Mouse (Mus musculus): ENCODE data around the gene Klhl26.
"Not testable (repeated sequence)": the region's sequence is repeated elsewhere in the genome, so short reads cannot be mapped to it uniquely, and the experiment has no call there.

Gene Klhl26

DNA sequence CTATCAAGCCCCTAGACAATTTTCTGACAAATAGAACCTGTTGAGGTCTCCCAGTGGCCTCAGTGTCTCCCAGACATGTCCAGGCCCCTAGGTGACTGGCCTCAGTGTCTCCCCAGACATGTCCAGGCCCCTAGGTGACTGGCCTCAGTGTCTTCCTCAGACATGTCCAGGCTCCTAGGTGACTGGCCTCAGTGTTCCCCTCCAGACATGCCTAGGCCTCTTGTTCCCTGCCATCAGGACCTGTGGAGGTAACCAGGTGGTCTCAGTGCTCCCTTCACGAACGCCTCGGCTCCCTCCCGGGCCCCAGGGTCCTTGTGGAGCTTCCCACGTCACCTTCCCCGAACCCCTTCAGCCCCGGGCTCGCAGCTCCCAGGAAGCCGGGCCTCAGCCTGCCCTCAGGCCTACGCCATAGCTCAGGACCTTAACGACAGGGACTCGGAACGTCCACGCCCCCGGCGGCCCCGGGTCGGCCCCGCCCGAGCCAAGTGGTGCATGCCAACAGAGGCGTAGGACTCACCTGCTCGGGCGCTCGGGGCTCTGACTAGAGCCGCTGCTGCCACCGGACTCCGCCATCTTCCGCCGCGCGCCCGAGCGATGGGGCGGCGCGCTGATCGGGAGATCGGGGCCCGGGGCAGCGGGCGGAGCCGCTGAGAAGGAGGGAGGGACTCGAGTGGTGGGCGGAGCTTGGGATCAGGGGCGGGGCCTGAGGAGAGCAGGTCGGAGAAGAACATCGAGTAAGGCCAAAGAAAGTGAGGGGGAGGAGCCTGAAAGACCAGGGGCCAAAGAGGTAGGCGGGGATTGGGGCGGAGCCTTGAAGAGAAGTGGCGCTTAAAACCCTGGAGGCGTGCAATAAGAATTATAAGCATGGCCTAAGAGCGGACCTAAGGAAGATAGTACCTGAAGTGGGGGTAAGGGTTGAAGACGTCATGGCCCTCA is at the start of gene Klhl26:
Klhl26 (minus strand) TSS at position 636 of the 936 bp plus-strand sequence.
- peak; percentile 98 for DNase-seq

DNA sequence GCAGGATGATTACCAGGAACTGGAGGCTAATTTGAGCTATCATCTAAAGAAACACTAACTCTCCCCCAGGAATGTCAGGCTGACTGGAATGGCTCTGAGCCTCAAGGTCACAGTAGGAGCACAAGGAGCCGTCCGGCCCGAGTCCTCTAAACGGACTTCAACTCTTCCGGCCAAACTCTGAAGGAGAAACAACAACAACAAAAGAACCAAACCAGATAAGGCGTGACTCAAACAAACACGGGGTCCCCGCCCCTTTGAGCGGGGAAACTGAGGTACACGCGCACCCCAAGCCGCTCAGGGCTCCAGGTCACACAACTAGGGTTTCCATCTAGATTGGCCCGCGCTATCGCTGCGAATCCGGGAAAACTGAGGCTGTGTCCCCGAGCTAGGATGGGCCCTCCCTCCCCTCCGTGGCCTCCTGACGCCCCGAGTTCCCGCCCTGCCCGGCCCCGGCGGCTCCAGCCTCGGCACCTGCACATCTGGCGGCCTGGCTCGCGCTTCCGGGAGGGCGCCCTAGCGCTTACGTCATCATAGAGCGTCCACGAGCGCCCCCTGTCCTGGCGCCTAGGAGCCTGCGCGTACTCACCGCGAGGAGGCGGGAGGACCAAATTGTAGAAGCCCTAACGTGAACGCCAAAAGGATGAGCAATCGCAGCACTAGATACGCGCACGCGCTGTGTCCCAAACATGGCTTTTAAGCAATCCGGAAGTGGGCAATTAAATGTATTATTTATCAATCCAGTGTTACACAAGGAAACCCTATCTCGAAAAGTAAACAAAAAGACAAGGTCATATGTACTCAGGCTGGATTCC is 46.0 kb upstream of the Klhl26 start:
- peak; percentile 95 for DNase-seq

DNA sequence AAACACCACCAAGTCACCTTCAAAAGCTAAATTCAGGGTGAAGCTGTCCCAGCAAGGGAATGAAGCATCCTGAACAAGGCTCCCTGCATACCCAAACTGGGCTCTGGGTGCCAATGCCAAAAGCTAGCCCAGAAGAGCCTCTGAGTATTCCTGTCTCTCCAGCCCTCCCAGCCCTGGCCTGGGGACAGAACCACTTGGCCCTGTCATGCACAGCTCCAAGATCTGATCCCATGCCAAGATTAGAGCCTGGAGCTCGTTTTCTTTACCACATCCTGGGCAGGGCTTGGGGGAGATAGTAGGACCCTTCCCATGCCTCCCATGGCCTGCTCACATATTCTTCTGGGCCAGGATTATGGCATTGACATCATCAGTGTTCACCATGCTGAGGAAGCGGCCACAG is 42.8 kb upstream of the Klhl26 start:
- no peak for DNase-seq

DNA sequence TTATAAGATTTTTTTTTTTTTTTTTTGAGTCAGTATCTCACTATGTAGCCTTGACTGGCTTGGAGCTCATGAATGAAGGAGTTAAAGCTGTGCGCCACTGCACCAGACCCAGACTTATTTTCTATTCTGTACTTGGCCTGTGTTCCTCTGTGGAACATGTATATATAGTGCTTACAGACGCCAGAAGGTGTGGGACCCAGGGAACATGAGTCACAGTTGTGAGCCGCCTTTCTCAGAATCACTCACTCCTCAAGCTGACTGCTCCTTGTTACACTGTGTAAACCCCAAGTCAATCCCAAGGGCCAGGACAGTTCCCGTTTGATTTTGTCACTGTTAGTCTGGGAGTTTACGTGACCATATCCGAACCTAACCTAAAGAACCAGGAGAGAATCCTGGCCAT is 42.3 kb upstream of the Klhl26 start:
- no peak for DNase-seq

DNA sequence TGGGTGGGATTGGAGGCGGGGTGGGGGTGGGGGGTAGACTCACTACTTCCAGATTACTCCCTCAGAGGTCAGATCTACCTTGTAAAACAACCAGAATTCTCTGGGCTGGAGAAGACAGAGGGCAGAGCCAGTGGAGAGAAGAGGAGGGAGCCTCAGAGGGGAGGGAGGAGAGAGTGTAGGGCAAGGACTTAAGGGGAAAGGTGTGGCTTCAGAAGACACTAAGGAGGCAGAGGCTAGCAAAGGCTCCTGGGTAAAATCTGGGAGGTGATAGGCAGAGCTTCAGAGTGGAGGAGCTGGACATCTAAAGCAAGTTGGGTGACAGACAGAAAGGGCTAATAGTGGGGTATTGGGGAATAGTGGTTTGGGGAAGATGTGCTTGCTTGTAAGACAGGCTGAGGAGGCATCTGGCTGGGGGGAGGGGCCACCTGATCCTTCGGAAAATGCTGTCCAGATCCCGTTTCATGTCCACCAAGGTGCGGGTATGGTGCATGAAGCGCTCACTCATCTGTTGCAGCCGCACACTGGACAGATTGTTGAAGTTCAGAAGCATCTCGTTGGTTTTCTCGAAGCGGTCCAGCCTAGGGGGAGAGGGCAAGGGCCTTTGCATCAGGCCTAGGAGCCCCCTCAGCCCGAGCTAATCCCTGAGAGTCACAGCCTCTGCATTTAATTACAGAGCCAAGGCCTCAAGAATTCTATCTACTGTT is 41.3 kb upstream of the Klhl26 start:
- no peak for DNase-seq

DNA sequence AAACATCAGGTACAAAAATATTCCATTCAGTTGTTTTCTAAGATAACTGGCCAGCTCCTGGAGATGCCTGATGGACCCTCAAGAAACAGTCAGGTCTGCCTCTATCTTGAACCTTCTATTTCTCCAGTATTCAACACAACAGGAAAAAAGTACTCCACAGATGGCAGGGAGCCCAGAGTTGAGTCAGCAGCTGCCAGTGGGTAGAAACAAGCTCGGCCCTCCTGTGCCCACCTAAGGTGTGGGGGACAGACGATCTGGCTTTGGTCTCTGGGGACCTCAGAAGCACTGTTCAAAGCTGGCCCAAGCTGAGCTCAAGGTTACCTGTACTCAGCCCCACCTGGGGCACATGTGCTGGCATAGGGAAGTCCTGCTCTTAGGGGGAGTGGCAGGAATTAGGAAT is 36.7 kb upstream of the Klhl26 start:
- DNase-seq = no peak

DNA sequence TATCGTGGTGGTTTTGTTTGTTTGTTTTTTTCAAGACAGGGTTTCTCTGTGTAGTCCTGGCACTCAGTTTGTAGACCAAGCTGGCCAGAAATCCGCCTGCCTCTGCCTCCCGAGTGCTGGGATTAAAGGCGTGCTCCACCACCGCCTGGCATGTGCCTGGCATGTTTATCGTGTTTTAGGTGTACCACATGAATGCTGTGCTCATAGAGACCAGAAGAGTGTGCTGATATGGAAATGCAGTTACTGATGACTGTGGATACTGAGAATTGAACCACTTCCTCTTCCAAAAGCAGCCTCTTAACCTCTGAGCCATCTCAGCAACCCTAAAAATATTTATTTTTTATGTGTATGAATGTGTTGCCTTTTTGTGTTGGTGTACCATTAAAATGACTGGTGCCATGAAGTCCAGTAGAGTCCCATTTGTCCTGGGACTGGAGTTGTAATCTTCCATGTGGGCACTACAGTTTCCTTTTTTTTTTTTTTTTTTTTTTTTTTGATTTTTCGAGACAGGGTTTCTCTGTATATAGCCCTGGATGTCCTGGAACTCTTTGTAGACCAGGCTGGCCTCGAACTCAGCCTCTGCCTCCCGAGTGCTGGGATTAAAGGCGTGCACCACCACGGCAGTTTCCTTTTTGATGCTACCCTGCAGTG is 35.6 kb upstream of the Klhl26 start:
- no peak for DNase-seq

DNA sequence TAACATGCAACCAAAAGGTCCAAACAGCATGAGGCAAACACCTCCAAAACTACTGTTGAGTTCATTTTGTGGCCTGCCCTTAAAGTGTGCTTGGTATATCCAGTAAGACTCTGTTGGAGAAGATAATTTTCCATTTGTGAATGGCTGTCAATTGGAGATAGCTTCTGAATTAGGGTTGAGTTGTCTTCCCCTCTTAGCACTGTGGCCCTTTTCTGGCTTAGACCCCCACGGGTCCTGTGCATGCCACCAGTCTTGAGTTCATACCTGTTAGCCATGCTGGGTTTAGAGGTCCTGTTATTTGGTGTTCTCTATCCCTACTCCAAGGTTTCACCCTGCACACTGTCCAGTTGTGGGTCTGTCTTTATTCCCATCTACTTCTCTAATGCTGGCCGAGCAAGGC is 35.0 kb upstream of the Klhl26 start:
- no peak for DNase-seq

DNA sequence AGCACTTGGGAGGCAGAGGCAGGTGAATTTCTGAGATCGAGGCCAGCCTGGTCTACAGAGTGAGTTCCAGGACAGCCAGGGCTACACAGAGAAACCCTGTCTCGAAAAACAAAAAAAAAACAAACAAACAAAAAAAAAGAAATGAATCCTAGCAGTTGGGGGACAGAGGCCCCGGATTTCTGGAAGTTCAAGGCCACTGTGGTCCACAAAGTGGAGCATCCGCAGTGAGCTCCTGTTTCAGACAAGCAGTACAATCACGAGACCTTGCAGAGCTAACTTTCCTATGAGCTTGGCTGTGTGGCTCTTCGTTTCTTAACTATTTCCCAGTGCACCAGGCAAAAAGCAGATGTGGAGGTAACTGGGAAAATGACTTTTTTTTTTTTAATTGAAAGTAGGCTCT is 34.4 kb upstream of the Klhl26 start:
- DNase-seq = not testable (repeated sequence)

DNA sequence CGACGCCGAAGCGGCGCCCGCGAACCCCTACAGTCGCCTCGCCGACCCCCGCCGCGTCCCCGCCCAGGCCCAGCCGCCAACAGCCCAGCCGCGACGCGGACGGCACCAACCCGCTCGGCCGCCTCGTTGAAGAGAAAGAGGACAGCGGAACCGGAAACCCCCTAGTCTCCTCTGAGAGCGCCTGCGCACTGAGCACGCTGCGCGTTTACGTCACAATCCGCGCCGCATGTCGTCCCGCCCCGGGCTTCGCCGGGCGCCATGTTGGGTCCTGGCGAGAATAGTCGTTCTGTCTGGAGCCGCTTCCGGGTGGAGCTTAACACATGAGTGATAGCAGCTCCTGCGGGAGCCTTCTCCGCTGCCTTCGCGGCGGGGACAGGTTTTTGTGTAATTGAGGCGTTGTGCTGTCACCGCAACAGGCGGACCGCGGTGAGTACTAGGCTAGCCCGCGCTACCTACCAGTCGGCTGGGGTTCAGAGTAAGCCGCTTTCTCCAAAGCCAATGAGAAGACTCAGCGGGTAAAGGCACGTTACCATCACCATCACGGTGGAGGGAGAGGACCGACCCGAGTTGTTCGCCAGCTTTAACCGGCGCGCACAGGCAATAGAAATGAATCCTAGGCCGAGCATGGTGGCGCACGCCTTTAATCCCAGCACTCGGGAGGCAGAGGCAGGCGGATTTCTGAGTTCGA is 33.6 kb upstream of the Klhl26 start, which contains the start of gene Uba52:
Uba52 (minus strand) TSS at position 574 of the 688 bp plus-strand sequence.
- peak; percentile 97 for DNase-seq

DNA sequence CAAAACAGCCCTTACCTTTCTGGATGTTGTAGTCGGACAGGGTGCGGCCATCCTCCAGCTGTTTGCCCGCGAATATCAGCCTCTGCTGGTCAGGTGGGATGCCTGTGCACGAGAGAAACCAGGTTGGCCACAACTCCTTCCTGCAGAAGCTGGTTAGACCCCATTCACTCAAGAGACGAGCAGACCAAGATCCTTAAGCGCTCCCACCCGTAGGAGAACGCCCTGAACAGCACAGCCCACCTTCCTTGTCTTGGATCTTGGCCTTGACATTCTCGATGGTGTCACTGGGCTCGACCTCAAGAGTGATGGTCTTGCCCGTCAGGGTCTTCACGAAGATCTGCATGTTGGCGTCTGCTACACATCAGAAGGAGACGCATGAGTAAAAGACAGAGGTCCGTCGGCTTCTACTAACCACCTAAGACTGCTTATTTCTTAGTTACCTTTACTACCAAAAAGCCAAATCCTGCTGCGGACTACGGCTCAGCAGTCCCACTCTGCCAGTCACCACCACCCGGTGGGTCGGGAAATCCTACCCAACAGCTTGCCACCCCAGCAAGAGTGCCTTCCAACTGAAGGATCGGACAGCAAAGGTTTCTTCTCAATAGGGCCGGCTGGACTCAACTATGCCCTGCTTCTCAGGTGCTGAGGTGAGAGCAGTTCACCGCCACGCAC is 32.6 kb upstream of the Klhl26 start:
- DNase-seq = no peak

DNA sequence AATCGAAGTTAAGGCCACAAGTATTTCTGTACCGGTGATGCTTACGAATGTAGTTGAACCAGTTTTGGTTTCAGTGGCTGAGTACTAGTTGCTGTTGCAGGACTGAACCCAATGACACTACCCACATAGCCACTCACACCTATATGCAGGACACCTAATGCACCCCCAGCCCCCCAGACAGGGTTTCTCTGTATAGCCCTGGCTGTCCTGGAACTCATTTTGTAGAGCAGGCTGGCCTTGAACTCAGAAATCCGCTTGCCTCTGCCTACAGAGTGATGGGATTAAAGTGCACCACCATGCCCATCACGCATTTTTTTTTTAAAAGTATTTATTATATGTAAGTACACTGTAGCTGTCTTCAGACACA is 30.2 kb upstream of the Klhl26 start:
- DNase-seq = no peak

DNA sequence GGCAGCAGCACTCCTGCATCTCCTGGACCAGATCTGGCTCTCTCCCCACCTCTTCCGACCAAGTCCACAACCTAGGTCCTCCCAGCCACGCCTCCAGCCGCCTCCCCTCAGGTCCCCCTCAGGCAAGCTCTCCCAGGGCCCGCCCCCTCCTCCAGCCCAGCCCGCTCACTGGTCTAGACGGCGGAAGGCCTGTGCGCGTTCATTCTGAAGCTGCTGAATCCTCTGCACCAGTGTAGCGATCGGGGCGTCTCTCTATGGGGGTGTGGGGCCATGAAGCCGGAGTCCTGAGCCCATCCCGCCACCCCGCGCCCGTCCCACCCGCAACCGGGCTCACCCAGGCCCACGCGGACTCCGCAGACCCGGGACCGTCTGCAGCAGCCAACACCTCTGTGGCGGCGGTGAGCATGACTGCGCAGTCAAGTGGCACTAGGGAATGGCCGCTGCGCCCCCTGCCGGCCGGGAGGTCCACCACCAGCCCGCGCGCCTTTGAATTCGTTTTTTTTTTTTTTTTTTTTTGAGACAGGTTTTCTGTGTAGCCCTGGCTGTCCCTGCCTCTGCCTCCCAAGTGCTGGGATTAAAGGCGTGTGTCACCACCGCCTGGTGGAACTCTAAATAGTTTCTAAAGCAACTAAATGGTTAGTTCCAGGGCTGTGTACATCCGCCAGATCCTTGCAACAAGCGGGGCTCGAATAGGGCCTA is 29.7 kb upstream of the Klhl26 start, which contains the start of gene Rex1bd:
Rex1bd (minus strand) TSS at position 425 of the 699 bp plus-strand sequence.
- DNase-seq = peak; percentile 98

DNA sequence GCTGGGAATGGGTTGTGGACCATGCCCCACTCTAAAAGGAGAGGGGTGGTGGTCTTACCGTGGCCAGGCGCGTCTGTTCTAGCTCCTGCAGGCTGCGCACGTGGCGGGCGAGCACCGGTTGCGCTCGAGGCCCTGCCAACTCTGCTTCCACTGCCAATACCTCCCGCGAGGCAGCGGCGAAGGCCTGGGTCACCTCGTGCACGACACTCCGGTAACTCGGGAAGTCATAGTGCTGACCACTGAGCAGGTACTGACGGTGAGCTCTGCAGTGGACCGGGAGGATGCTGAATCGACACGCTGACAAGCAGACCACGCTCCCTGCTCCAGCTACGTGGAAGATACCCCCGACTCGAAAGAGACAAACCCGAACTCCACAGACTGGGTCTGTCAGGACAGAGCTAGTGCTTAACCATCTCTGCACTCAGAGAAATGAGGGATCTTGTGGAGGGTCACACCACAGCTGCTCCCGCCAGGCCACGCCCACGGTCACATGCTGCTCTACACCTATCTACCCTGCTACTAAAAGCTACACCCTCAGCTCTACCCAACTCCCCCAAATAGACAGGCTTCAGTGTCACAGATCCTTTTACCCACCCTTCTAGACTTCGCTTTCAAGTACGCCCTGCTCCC is 29.0 kb upstream of the Klhl26 start:
- DNase-seq = no peak

DNA sequence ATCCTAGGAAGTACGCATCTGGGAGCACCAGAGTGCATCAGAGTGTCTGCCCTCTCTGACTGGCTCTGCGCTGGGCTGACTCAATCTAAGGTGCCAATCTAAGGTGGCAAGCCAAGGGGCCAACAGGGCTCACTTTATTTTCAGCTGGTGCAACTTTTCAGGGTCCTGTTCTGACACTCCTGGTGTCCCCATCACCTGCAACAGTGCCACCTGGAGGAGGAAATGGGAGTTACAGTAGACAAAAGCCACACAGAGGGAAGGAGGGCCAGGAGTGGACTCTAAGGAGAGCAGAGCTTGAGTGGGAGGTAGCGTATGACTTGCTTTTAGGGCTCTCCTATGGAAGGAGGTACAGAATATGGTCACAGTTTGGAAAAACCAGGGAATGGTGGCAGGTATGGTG is 28.1 kb upstream of the Klhl26 start:
- DNase-seq = peak; percentile 76

DNA sequence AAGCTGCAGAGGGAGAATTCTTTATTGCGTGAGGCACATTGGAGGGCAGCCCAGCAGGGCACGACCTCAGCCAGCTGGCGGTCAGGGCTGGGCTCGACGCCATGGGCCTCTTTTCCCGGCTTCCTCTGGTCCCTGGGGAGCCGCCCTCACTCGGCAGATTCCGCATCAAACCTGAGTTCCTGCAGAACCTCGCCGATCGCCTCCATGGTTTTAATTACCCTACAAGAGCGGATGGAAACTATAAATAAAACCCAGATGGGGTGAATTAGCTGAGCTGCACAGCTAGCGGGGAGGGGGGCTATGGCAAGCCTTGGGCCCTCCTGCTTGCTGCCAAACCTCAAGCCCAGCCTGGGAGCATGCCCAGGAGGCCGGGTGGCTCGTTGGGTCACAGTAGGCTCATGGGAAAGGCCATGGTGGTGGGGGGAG is 27.5 kb upstream of the Klhl26 start:
- DNase-seq = peak; percentile 54

DNA sequence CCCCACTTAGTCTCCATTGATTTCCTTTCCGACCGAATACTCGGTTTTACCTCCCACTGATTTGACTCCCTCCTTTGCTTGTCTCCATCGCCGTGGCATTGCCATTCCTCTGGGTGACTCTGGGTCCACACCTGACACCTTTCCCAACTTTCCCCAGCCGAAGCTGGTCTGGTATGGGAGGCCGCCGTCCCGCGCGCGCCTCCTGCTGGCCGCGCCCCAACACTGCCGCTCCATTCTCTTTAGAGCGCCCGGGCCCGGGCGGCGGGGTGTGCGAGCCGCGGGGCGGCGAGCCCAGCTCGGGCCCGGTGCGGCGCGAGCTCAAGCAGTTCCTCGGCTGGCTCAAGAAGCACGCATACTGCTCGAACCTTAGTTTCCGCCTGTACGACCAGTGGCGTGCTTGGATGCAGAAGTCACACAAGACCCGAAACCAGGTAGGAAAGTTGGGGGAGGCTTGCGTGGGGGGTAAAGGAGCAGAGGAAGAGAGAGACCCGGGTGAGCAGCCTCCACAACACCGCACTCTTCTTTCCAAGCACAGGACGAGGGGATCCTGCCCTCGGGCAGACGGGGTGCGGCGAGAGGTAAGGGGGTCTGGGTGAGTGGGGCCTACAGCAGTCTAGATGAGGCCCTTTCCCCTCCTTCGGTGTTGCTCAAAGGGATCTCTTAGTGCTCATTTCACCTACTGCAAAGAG is 26.4 kb upstream of the Klhl26 start:
- DNase-seq = peak; percentile 78

DNA sequence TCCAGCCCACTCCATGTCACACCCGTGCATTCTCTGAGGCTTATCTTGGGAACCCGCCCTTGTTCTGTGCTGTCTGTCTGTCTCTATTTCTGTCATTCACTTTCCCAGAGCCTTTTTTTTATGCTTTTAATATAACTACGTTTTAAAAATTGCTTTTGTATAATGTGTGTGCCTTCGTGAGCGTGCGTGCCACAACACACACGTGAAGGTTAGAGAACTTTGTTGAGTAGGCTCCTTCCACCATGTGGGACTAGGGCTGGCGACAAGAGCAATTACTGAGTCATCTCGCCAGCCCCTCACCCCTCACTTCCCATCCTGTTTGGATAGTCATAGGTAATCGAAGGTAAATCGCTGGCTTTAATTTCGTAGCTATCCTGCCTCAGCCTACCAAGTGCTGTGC is 25.8 kb upstream of the Klhl26 start:
- DNase-seq = no peak

DNA sequence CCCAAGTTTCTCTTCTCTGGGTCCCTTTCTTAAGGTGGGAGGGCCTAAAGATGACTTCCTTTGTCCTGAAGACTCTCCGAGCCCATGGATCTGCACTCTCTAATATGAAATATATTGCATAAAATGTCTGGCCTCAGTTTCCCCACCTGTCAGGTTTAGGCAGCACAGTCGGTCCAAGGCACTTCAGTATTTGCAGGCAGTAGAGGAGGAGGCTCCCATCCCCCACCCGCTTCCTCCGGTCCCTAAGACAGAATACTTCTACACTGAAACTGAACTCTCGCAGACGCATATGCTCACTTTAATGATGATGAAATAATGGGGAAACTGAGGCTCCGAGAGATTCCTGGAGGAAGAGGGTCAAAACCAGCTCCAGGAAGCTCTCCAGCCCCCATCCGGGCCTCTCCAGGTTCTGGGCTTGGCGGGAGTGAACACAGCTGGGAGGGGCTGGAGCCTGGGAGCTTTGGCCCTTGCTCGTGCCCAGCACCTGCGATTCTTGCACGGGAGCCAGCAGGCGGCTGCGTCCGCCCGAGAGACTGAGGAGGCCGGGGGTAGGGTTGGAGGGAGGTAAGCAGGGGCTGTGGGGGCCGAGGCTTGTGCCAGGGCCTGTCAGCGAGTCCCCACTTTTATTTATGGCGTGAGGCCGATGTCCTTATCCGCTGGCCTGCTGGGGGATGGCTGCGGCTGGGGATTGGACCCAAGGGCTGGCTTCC is 25.2 kb upstream of the Klhl26 start:
- no peak for DNase-seq

Data from kidney, adult 18-20 months (tissue).